Comparison of ENCODE assay signal across 14 mouse cellular contexts in genomic region chr17:63937886-63938285, GRCm38 (mm10).
A peak's percentile ranks its signal among the peaks of the same experiment; 100 is the strongest.
DNase-seq lines count a peak whose midpoint lies in the region; ATAC-seq and TF ChIP-seq lines count a peak whose summit lies in the region.
"Had no signal": no experiment of that assay in that cellular context is flagged by ENCODE, and none has a peak within 500 bp of the region (broad histone marks: within the 10 kb centered on the region; RNA-seq: fewer than 3 reads in every experiment).

No protein-coding gene starts in this region.

- WGBS in forebrain, embryonic 10.5 days: 68% methylated on average over 18 of the region's 18 CpGs
- 65% methylated on average over 18 of the region's 18 CpGs for WGBS in forebrain, postnatal 0 days
- 75% methylated on average over 18 of the region's 18 CpGs for WGBS in lung, postnatal 0 days
- 80% methylated on average over 18 of the region's 18 CpGs for WGBS in lung, adult 2 months

- no peak for TF ChIP-seq CTCF in forebrain, postnatal 0 days (IDR thresholded peaks at IDR 0.05; ENCODE audit: low read depth)
- TF ChIP-seq CTCF in lung, postnatal 0 days (IDR thresholded peaks at IDR 0.05): 0 out of 2 replicates have a peak, but pooled peaks have one; percentile 4
- no peak for TF ChIP-seq CTCF in lung, adult 2 months (IDR thresholded peaks at IDR 0.05; ENCODE audit: insufficient read depth, low read length)

- no peak for DNase-seq in forebrain, embryonic 10.5 days (ENCODE audit: extremely low spot score, low spot score)
- DNase-seq in forebrain, postnatal 0 days: no peak
- DNase-seq in lung, postnatal 0 days (ENCODE audit: low spot score): no peak
- DNase-seq in lung, adult 2 months: no peak
- peak; percentile 28 for DNase-seq in kidney, adult 9 months
- DNase-seq in retina, postnatal 1 day: peak; percentile 24
- no peak for DNase-seq in adrenal gland, postnatal 36 days
- no peak for DNase-seq in lung, postnatal 10 days
- DNase-seq: layer of hippocampus, postnatal 36 days; liver, postnatal 0 days had no signal

- no peaks in the 10 kb centered on the region for H3K27me3 ChIP-seq in forebrain, embryonic 10.5 days (ENCODE audit: poor library complexity, severe bottlenecking)
- H3K27me3 ChIP-seq in forebrain, postnatal 0 days (ENCODE audit: insufficient read depth, low read length): no peaks in the 10 kb centered on the region
- no peaks in the 10 kb centered on the region for H3K27me3 ChIP-seq in lung, postnatal 0 days (replicated peaks; ENCODE audit: insufficient read depth, low read length)
- H3K27me3 ChIP-seq: hindbrain, embryonic 13.5 days; stomach, embryonic 15.5 days had no signal

- TF ChIP-seq POLR2A in lung, adult 2 months (IDR thresholded peaks at IDR 0.05; ENCODE audit: borderline replicate concordance, extremely low read depth, low read depth, low read length): no peak

- H3K4me2 ChIP-seq in forebrain, postnatal 0 days (ENCODE audit: low read depth): no peak overlapping the region
- H3K4me2 ChIP-seq in lung, postnatal 0 days (replicated peaks; ENCODE audit: low read depth, low read length): no peak overlapping the region
- H3K4me2 ChIP-seq: hindbrain, embryonic 13.5 days; stomach, embryonic 15.5 days had no signal

- peak overlapping the region; percentile 58; the same call in 1 of the 2 replicates for H3K27ac ChIP-seq in forebrain, embryonic 10.5 days
- no peak overlapping the region for H3K27ac ChIP-seq in forebrain, postnatal 0 days (ENCODE audit: low read depth, low read length)
- no peak overlapping the region for H3K27ac ChIP-seq in lung, postnatal 0 days (ENCODE audit: low read length)
- H3K27ac ChIP-seq: hindbrain, embryonic 13.5 days; stomach, embryonic 15.5 days had no signal

- ATAC-seq in forebrain, postnatal 0 days: no peak
- no peak for ATAC-seq in lung, postnatal 0 days
- ATAC-seq: activated CD4-positive, CD25-positive, alpha-beta regulatory T cell, adult 4 months; liver, postnatal 0 days had no signal

- H3K4me1 ChIP-seq in forebrain, embryonic 10.5 days: peaks cover 4% of the 10 kb centered on the region
- no peaks in the 10 kb centered on the region for H3K4me1 ChIP-seq in forebrain, postnatal 0 days (ENCODE audit: insufficient read depth)
- no peaks in the 10 kb centered on the region for H3K4me1 ChIP-seq in lung, postnatal 0 days (ENCODE audit: insufficient read depth, low read depth, low read length)
- no peaks in the 10 kb centered on the region for H3K4me1 ChIP-seq in lung, adult 2 months (ENCODE audit: control insufficient read depth, insufficient read depth, low read length)
- H3K4me1 ChIP-seq: stomach, embryonic 15.5 days had no signal

- H3K9ac ChIP-seq in forebrain, postnatal 0 days: no peak overlapping the region
- H3K9ac ChIP-seq in lung, postnatal 0 days (replicated peaks; ENCODE audit: low read depth): no peak overlapping the region
- H3K9ac ChIP-seq: hindbrain, embryonic 13.5 days; liver, postnatal 0 days; stomach, embryonic 15.5 days had no signal

- H3K36me3 ChIP-seq in forebrain, embryonic 10.5 days (replicated peaks): peaks cover 18% of the 10 kb centered on the region
- peaks cover 7% of the 10 kb centered on the region; the same call in 1 of the 2 replicates for H3K36me3 ChIP-seq in forebrain, postnatal 0 days (ENCODE audit: insufficient read depth)
- no peaks in the 10 kb centered on the region for H3K36me3 ChIP-seq in lung, postnatal 0 days (ENCODE audit: insufficient read depth, low read length)

- no peaks in the 10 kb centered on the region for H3K9me3 ChIP-seq in forebrain, embryonic 10.5 days
- no peaks in the 10 kb centered on the region for H3K9me3 ChIP-seq in forebrain, postnatal 0 days (ENCODE audit: low read length)
- no peaks in the 10 kb centered on the region for H3K9me3 ChIP-seq in lung, postnatal 0 days (ENCODE audit: low read length)
- H3K9me3 ChIP-seq: hindbrain, embryonic 13.5 days; stomach, embryonic 15.5 days had no signal

- no peak overlapping the region for H3K4me3 ChIP-seq in forebrain, embryonic 10.5 days
- H3K4me3 ChIP-seq in forebrain, postnatal 0 days (ENCODE audit: low read depth, low read length): no peak overlapping the region
- H3K4me3 ChIP-seq in lung, postnatal 0 days (ENCODE audit: low read depth, low read length): no peak overlapping the region
- no peak overlapping the region for H3K4me3 ChIP-seq in lung, adult 2 months (replicated peaks; ENCODE audit: extremely low read depth, low read depth, low read length)
- H3K4me3 ChIP-seq: erythroblast, embryonic 14.5 days; hindbrain, embryonic 13.5 days; stomach, embryonic 15.5 days had no signal

- TF ChIP-seq EP300 in lung, postnatal 0 days (IDR thresholded peaks at IDR 0.05): no peak

Comparison
In these comparisons a context has a peak if more than half of its experiments do, and no peak if none do; other contexts are left out.
1. DNase-seq: peak in kidney, adult 9 months (single experiment) and retina, postnatal 1 day (single experiment); none in forebrain, embryonic 10.5 days (single experiment), forebrain, postnatal 0 days (single experiment), lung, postnatal 0 days (single experiment), lung, adult 2 months (single experiment), adrenal gland, postnatal 36 days (0 of 2) and lung, postnatal 10 days (single experiment).